Comparison of ENCODE assay signal across 20 mouse cellular contexts in the genomic region with DNA sequence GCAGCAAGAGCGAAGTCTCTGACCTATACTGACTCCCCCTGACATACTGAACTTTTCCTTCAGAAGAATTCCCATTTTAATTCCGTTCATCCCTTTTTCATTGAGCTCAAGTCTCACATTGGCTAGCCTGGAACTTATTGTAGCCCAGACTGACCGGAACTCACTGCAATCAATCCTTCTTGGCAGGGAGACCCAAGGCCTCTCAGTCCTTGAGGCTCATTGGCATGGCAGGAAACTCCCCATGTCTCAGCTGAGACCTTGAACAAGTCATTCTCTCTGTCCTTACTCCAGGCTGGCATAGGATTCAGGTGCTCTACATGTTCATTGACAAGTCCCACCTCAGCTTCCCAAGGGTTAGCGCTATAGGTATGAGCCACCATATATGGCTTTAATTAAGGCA.
"Had no signal": no experiment of that assay in that cellular context is flagged by ENCODE, and none has a peak within 500 bp of the region (broad histone marks: within the 10 kb centered on the region; RNA-seq: fewer than 3 reads in every experiment).

No protein-coding gene starts in this region.

- H3K9ac ChIP-seq: lung, embryonic 14.5 days; midbrain, embryonic 12.5 days; neural tube, embryonic 13.5 days; neural tube, embryonic 15.5 days; stomach, embryonic 15.5 days had no signal

- H3K4me1 ChIP-seq: midbrain, embryonic 10.5 days; midbrain, embryonic 12.5 days; neural tube, embryonic 13.5 days; neural tube, embryonic 15.5 days; stomach, embryonic 15.5 days had no signal

- H3K27ac ChIP-seq: midbrain, embryonic 10.5 days; midbrain, embryonic 12.5 days; neural tube, embryonic 13.5 days; neural tube, embryonic 15.5 days; stomach, embryonic 15.5 days; stomach, postnatal 0 days had no signal

- H3K27me3 ChIP-seq: midbrain, embryonic 12.5 days; neural tube, embryonic 13.5 days; neural tube, embryonic 15.5 days; stomach, embryonic 15.5 days had no signal

- H3K36me3 ChIP-seq: midbrain, embryonic 10.5 days; midbrain, embryonic 12.5 days; neural tube, embryonic 13.5 days; neural tube, embryonic 15.5 days; stomach, embryonic 15.5 days had no signal

- DNase-seq: lung, adult 18-20 months; lung, embryonic 14.5 days; lung, postnatal 10 days; lung, postnatal 4 days; midbrain, embryonic 14.5 days; retina, postnatal 1 day; right cerebral cortex, adult 18-20 months; right cerebral cortex, postnatal 25 days; right cerebral cortex, postnatal 4 days; spleen, adult 18-20 months; thymus, adult 2 months; thymus, postnatal 25 days; thymus, postnatal 4 days had no signal

- H3K4me3 ChIP-seq: midbrain, embryonic 10.5 days; midbrain, embryonic 12.5 days; myocyte; neural tube, embryonic 13.5 days; neural tube, embryonic 15.5 days; stomach, embryonic 15.5 days had no signal
